Mouse (Mus musculus) neural tube, embryonic 13.5 days (tissue): ENCODE results near the gene Sema3g. TPM values are rescaled to one million over a fixed set of nuclear protein-coding genes. Genes with fewer than 3 reads are reported as not detected.

Experiments
- ATAC-seq: fragments of 200-750 bp; cut with Nextera tagmentation; 2 replicates; pipeline ENCODE4 v1.8.0; 2017; ENCODE audit warnings: low read depth, mild to moderate bottlenecking, moderate TSS enrichment, moderate library complexity
- H3K27ac ChIP-seq: fragments of 300-500 bp; sonication (generic); replicated peaks from 2 replicates; pipeline ENCODE4 v1.5.1; 2015; ENCODE audit warnings: moderate library complexity, mild to moderate bottlenecking, inconsistent platforms
- H3K27me3 ChIP-seq: fragments of 300-500 bp; sonication (generic); 2 replicates; pipeline ENCODE4 v1.6.1; 2015; ENCODE audit warnings: mild to moderate bottlenecking, inconsistent platforms
- H3K36me3 ChIP-seq: fragments of 300-500 bp; sonication (generic); 2 replicates; pipeline ENCODE4 v1.6.1; 2015; ENCODE audit warnings: mild to moderate bottlenecking, inconsistent platforms
- H3K4me1 ChIP-seq: fragments of 300-500 bp; sonication (generic); replicated peaks from 2 replicates; pipeline ENCODE4 v1.6.1; 2015; ENCODE audit warnings: inconsistent platforms
- H3K4me2 ChIP-seq: fragments of 300-500 bp; sonication (generic); 2 replicates; pipeline ENCODE4 v1.6.1; 2015; ENCODE audit warnings: inconsistent platforms, mild to moderate bottlenecking, moderate library complexity
- H3K4me3 ChIP-seq: fragments of 300-500 bp; sonication (generic); 2 replicates; pipeline ENCODE4 v1.5.1; 2015; ENCODE audit warnings: mild to moderate bottlenecking, inconsistent platforms
- H3K9ac ChIP-seq: fragments of 300-500 bp; sonication (generic); 2 replicates; pipeline ENCODE4 v1.6.1; 2015; ENCODE audit warnings: moderate library complexity, mild to moderate bottlenecking, inconsistent platforms
- H3K9me3 ChIP-seq: fragments of 300-500 bp; sonication (generic); 2 replicates; pipeline ENCODE4 v1.6.1; 2016; ENCODE audit warnings: inconsistent platforms
- WGBS: fragments of 180-500 bp; shearing (Covaris S2); methylation state at CpG from one replicate; pipeline ENCODE4 v1.1.7; 2015; 5-methylcytosine and 5-hydroxymethylcytosine counted together
- polyA plus RNA-seq: library from polyadenylated mRNA; unstranded; fragments of >200 nt; fragmentation: Nextera tagmentation; extraction: Ambion mirVana; gene quantifications from 2 replicates; pipeline ENCODE4 v1.2.1, GENCODE M21; 2015

The Sema3g gene
- polyA plus RNA-seq, 1 experiment from 2014 or later = 1.4 TPM

DNA sequence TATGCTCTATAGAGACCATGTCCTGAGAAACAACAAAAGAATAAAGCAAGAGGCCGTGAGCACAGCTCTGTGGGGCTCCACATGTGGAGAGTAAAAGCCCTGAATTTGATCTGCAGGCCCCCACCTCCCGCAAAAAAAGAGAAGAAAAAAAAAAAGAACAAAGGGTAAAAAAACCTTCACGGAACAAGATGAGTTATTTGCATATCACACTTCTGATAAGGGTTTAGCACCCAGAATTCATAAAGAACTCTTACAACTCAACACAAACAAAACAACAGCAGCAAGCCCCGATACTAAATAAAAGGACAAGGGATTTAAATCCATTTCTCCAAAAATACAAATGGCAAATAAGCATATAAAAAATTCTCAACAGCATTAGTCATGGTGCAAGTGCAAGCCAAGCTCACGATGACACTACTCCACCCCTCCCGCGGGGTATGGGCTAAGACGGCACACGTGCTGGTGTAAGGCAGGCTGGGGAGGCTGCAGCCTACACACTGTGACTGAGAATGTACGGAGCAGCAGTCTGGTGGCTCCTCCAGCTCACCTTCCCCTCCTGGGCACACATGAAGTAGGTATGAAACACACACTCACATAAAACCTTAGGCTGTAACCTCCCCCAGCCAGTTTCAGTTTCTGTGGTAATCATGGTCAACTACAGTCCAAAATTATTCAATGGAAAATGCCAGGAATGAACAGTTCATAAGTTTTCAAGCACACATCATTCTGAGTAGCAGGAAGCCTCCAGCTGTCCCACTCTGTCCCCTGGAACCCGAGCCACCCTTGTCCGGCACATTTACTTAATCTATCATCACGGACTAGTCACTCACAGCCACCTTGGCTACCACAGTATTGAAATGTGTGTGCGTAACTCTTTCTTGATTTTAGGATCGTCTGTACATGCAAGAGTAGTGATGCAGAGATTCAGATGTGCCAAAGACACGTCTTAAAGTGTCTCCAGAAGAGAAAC is 19.8 kb upstream of the Sema3g start:
- Histone ChIP-seq H3K36me3 (peaks cover 86% of the 10 kb centered on the region), H3K27ac (no peak overlapping the region)

GRCm38 (mm10) chr14:31199599-31199998 is 18.1 kb upstream of the Sema3g start:
- Histone ChIP-seq H3K4me2 (no peak overlapping the region), H3K36me3 (peaks cover 86% of the 10 kb centered on the region), H3K27ac (no peak overlapping the region), H3K27me3 (no peaks in the 10 kb centered on the region), H3K4me3 (no peak overlapping the region), H3K9me3 (no peaks in the 10 kb centered on the region), H3K4me1 (peaks cover 21% of the 10 kb centered on the region), H3K9ac (no peak overlapping the region)
- no peak for ATAC-seq
- WGBS = 95% methylated on average over 7 of the region's 7 CpGs

More for the DNA sequence above, 19.8 kb upstream of the Sema3g start:
- H3K9me3 ChIP-seq = no peaks in the 10 kb centered on the region
- H3K4me1 ChIP-seq = peaks cover 11% of the 10 kb centered on the region
- no peak overlapping the region for H3K4me3 ChIP-seq
- 72% methylated on average over 16 of the region's 16 CpGs for WGBS
- no peaks in the 10 kb centered on the region for H3K27me3 ChIP-seq
- H3K9ac ChIP-seq = no peak overlapping the region
- no peak for ATAC-seq
- no peak overlapping the region for H3K4me2 ChIP-seq

DNA sequence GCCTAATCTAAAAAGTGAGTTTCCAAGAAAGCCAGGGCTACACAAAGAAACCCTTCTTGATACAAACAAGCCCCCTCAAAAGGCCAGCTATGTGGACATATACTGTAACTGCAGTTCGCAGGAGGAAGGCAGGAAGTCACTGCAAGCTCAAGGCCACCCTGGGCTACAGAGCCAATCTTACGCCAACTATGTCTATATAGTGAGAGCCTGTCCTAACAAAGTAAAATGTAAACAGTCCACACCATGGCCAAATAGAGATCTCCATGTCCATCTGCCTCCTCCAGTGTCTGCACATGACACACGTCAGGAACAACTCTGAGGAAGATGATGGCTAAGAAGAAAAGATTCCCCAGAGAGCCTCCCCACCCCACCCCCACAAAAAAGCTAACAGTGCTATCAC is 17.6 kb upstream of the Sema3g start:
- Histone ChIP-seq H3K4me1 (peaks cover 26% of the 10 kb centered on the region), H3K9ac (no peak overlapping the region), H3K4me2 (no peak overlapping the region), H3K27ac (no peak overlapping the region), H3K27me3 (no peaks in the 10 kb centered on the region), H3K9me3 (no peaks in the 10 kb centered on the region), H3K4me3 (no peak overlapping the region), H3K36me3 (peaks cover 82% of the 10 kb centered on the region)
- ATAC-seq = no peak
- WGBS = 86% methylated on average over 3 of the region's 3 CpGs

- Histone ChIP-seq H3K27ac (no peak overlapping the region; the same call in 1 of the 2 replicates), H3K27me3 (no peaks in the 10 kb centered on the region), H3K4me2 (peak overlapping the region; percentile 98), H3K9ac (peak overlapping the region; percentile 94), H3K4me1 (peaks cover 27% of the 10 kb centered on the region), H3K36me3 (peaks cover 45% of the 10 kb centered on the region), H3K4me3 (peak overlapping the region; percentile 80), H3K9me3 (no peaks in the 10 kb centered on the region)
- 78% methylated on average over 4 of the region's 4 CpGs for WGBS
- ATAC-seq = no peak
Measured at GRCm38 (mm10) chr14:31204844-31205243, 12.8 kb upstream of the Sema3g start.

DNA sequence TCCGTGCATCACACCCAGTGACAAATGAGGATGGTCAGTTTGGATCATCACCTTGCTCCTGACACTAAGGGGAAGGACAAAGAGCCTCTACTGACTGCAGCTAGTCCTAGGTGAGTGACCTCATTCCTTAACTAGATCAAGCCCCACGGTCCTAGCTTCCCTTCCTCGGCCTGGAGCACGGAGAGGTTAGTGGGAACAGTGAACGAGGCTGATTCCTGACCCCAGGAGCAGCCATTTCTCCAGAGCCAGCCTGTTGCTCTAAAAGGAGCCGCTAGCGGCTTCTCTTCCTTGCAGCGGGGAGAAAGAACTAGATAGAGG is 12.5 kb upstream of the Sema3g start:
- Histone ChIP-seq H3K4me2 (peak overlapping the region; percentile 98), H3K4me3 (peak overlapping the region; percentile 80), H3K36me3 (peaks cover 42% of the 10 kb centered on the region), H3K9ac (peak overlapping the region; percentile 94), H3K4me1 (peaks cover 27% of the 10 kb centered on the region), H3K27ac (peak overlapping the region; percentile 92), H3K27me3 (no peaks in the 10 kb centered on the region), H3K9me3 (no peaks in the 10 kb centered on the region)
- ATAC-seq = peak; percentile 2; the same call in 1 of the 2 replicates
- WGBS = 24% methylated on average over 8 of the region's 8 CpGs

DNA sequence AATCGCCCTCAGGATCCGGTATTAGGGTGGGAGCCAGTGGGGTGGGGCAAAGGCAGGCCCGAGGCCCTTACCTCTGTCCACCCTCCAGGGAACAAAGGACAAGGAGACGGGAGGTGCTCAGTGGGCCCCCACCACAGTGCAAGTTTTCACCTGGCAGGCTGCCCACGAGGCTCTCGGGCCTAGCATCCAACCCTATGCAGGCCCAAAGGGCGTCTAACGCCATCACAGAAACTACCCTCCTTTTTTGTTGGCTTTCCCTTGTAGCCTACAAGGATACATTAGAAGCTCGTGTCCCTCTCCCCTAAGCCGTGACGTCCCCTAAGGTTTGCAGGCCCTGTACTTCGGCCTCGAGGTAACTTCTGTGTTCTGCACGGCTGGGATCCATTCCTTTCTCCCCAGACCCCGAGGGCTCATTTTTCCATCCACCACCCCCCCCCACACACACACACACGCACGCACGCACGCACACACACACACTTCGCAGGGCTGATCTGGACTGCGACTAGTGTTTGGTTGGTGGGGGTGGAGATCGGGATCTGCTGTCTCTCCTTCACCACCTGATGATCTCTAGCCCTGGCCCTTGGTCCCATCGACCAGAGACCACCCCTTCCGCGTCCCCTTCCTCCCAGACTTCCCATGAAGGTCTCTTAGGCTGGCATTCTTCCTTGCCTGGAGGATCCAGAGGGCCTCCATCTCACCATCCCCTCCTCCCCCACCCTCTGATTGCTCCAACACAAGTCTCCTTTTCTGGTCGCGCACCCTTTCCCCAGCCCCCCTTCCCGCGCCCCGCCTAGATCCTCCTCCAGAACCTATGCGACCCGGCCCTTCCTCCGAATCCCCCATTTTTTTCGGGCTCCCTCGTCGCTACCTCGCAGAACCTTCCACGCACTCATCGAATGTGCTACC is 11.8 kb upstream of the Sema3g start:
- Histone ChIP-seq H3K27ac (peak overlapping the region; percentile 92), H3K9me3 (no peaks in the 10 kb centered on the region), H3K36me3 (peaks cover 36% of the 10 kb centered on the region), H3K4me3 (peak overlapping the region; percentile 80), H3K4me2 (peak overlapping the region; percentile 98), H3K9ac (peak overlapping the region; percentile 94), H3K27me3 (no peaks in the 10 kb centered on the region), H3K4me1 (peaks cover 27% of the 10 kb centered on the region)
- WGBS = under 1% methylated on average over 39 of the region's 39 CpGs
- ATAC-seq = peak; percentile 77

DNA sequence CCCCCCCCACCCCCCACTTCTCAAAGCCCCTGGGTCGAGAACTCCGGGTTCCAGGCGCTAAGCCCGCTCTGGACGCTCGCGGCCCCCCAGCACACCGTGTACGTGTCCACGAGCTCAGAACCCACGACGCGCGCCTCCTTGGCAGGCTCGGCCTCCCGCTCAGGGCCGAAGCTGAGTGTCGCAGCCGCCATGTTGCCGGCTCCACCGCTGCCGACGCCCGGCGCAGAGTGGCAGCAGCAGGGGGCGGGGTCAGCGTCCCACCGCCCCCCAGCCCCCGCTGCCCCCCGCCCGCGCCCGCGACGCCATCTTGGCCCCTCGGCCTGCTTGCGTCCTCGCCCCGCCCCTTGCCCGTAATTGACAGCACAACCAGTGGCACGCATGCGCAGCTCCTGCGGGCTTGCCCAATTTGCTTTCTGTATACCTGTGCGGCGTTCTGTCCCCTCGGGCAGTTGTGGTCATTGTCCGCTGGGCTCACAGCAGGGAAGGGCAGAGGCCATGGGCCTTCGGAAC is 11.1 kb upstream of the Sema3g start:
- ATAC-seq = peak; percentile 75
- Histone ChIP-seq H3K4me1 (peaks cover 27% of the 10 kb centered on the region), H3K36me3 (peaks cover 30% of the 10 kb centered on the region), H3K4me3 (peak overlapping the region; percentile 80), H3K9ac (peak overlapping the region; percentile 94), H3K4me2 (peak overlapping the region; percentile 98), H3K9me3 (no peaks in the 10 kb centered on the region), H3K27me3 (no peaks in the 10 kb centered on the region), H3K27ac (peak overlapping the region; percentile 92)
- under 1% methylated on average over 46 of the region's 48 CpGs for WGBS

DNA sequence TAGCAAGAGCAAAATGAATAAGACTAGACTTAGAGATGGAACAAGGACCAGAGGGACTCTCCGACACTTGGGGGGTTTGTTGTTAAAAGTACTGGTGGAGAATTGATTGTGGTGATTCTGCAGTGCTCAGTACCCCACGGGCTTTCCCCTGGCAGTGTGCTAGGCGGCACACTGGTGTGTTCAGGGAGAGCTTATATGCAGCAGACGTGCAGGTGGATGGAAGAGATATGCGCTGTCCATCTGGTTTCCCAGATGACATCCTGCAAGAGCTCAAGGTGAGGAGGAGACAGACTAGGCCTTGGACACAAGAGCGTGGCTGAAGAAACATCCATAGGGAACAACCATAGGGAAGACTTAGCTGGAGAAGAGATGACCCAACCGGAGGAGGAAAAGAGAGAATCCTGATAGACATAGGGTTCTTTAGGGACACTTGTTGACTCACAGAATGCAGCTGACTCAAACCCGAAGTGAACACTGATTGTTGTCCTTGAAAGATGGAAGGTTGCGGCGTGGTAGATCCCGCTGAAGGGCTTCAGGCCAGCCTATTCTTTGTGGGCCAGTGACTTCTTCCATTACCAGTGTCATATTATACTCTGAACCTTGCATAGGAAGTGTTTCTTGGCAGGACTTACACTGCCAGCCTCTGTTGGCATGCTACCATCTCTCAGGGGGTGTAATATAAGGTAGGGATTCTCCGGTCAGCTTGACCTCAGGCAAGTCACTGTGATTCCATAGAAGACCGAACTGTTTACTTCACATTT is 10.4 kb upstream of the Sema3g start:
- peak overlapping the region; percentile 94 for H3K9ac ChIP-seq
- peak overlapping the region; percentile 80 for H3K4me3 ChIP-seq
- ATAC-seq = peak; percentile 11; the same call in 1 of the 2 replicates
- peaks cover 23% of the 10 kb centered on the region for H3K36me3 ChIP-seq
- H3K4me1 ChIP-seq = peaks cover 27% of the 10 kb centered on the region
- no peaks in the 10 kb centered on the region for H3K27me3 ChIP-seq
- 78% methylated on average over 13 of the region's 13 CpGs for WGBS
- peak overlapping the region; percentile 92 for H3K27ac ChIP-seq
- H3K9me3 ChIP-seq = no peaks in the 10 kb centered on the region
- peak overlapping the region; percentile 98 for H3K4me2 ChIP-seq

GRCm38 (mm10) chr14:31208084-31208483 is 9.6 kb upstream of the Sema3g start, which contains the start of gene Tnnc1:
Gene Tnnc1, plus strand, starts transcription at chr14:31208312.
- 76% methylated on average over 2 of the region's 2 CpGs for WGBS
- peak within 1 kb of the TSS; percentile 80 for H3K4me3 ChIP-seq
- H3K27me3 ChIP-seq = no peaks in the 10 kb centered on the region
- peak within 1 kb of the TSS; percentile 94 for H3K9ac ChIP-seq
- ATAC-seq = no peak
- H3K4me2 ChIP-seq = peak within 1 kb of the TSS; percentile 98
- H3K27ac ChIP-seq = peak within 1 kb of the TSS; percentile 92
- H3K4me1 ChIP-seq = peaks cover 27% of the 10 kb centered on the region
- H3K36me3 ChIP-seq = peaks cover 14% of the 10 kb centered on the region
- H3K9me3 ChIP-seq = no peaks in the 10 kb centered on the region

DNA sequence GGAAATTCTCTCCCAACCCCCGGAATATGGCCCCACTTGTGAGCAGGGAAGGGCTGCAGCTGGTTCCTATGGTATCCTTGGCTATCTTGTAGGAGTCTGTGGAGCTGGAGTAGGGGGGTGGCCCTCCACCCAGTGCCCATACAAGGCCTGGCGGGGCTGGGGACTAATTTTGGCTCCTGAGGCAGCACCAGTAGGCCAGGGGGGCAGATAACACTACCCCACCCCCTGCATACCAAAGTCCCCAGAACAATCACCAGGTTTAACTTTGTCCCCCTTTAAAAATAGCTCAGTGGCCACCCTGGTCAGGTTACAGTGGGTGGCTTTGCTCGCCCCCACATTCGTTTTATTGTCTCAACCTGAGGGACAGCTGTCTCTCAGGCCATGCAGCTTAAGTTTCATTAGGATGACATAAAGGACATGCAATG is 8.5 kb upstream of the Sema3g start:
- no peak overlapping the region for H3K27ac ChIP-seq

GRCm38 (mm10) chr14:31211854-31212253 is 5.8 kb upstream of the Sema3g start:
- no peaks in the 10 kb centered on the region for H3K9me3 ChIP-seq
- peaks cover 12% of the 10 kb centered on the region for H3K4me1 ChIP-seq
- H3K4me2 ChIP-seq = no peak overlapping the region
- H3K4me3 ChIP-seq = no peak overlapping the region
- H3K27me3 ChIP-seq = no peaks in the 10 kb centered on the region
- H3K9ac ChIP-seq = no peak overlapping the region
- no peaks in the 10 kb centered on the region for H3K36me3 ChIP-seq
- WGBS = 89% methylated on average over 6 of the region's 6 CpGs
- H3K27ac ChIP-seq = no peak overlapping the region
- no peak for ATAC-seq

More for the DNA sequence above, 8.5 kb upstream of the Sema3g start:
- Histone ChIP-seq H3K36me3 (peaks cover 4% of the 10 kb centered on the region), H3K9ac (no peak overlapping the region), H3K9me3 (no peaks in the 10 kb centered on the region), H3K4me1 (peaks cover 22% of the 10 kb centered on the region), H3K4me3 (no peak overlapping the region), H3K27me3 (no peaks in the 10 kb centered on the region), H3K4me2 (no peak overlapping the region)
- WGBS = 83% methylated on average over 4 of the region's 4 CpGs
- no peak for ATAC-seq
